Mouse (Mus musculus): Measurements from ENCODE around the gene Qk.

Gene Qk

DNA sequence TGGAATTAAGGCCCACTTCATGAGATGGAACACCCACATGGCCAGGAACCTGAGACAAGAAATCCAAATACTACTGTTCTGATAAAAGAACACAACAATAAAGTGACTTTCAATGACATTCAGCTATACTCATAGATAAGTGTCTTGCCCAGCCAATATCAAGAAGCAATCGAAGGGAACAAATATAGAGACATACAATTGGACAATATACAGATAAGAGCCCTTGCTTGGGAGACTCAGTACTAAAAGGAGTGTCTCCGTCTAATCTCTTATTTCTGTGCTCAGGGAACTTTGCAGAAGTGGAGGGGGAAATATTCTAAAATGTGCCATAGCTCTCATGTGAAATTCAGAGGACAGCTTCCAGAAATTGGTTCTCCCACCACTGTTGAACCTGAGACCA lies 83.1 kb downstream of the Qk start:
- DNase-seq, result no peak

DNA sequence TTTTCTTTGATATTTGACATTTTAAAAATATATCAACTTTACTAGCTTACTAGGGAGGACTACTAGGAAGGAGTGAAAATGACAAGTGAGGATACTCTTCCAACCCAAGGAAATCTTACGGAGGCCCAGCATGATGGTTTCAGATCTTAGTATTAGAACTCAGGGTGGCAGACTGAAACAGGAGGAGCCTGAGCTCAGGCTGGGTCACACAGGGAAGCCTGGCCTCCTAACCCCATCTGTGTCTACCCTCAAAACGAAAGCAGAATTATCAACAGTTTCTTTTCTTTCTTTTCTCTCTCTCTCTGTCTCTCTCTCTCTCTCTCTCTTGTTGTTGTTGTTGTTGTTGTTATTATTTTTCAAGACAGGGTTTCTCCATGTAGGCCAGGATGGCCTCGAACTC lies 87.2 kb downstream of the Qk start:
- no peak for DNase-seq

DNA sequence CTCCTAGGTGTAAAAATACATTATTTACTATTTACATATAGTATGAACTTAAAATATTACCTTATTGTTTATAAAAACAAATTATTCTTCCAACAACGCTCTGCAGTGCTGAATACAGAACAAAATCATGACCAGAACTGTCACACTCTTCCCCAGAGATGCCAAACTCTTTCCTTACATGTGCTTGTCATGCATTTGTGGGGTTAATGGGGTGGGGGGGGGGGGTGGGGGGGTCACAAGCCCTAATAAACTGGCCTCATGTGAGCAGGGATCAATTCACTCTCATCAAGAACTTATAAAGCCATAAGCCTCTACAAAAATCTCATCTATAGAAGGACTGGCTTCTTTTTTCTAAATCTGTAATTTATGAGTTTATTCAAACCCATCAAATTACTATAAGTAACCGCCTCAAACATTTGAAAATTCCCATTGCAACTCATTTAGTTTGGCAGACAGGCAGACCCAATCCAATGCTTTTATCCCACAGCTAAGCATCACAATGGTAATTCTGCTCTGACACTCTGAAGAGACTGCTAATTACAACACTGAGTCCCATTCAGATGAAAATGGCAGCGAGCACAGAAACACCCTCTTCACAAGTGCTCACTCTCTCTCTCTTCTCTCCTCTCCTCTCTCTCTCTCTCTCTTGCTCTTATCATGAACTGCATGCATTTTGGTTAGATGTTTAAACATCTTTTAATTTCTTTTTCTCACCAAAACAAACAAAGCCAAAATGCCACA lies 91.7 kb downstream of the Qk start:
- DNase-seq, result no peak

DNA sequence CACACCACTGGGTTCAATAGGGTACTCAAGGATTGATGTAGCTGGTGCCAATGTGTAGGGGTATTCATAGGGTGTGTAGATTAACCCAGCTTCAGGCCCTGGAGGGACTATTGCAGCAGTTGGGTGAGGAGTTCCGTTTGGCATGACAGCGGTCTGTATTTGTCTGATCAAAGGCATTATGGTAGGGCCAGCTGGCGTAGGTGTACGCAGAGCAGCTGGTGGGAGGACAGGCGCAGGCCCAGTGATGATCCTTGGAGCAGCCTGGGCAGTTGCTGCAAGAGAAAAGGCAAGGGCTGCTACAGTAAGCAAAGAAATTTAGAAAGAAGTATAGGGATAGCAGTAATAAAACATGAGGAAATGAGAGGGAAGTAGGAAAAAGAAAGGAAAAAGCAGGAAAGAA lies 103.5 kb downstream of the Qk start:
- no peak for DNase-seq

DNA sequence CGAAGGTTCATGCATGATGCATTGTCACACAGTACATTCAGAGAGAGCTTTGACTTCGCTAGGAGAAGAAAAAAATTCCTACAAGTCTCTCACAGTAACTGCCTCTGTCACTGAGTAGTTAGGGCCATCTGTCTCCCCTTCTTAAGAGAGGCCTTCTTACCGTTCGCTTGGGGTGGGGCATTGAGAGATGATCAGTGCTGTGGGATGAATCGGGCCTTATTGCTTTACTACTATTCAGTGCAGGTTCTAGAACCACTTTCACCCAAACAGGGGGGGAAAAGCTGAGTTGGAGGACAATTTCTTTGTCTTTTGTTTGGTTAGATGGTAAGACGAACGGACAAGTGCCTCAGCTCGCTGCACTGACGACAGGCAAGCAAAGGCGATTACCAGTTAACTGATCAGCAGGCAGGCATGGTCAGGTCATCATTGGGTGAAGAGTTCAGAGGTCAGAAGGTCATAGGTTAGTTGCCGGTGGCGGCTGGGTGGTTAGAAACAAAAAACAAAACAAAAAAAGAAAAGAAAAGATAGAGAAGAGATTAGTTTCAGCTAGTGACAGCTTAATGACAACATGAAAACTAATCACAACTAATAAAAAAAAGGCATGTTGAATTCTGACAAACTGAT lies 110.4 kb downstream of the Qk start:
- no peak for DNase-seq

DNA sequence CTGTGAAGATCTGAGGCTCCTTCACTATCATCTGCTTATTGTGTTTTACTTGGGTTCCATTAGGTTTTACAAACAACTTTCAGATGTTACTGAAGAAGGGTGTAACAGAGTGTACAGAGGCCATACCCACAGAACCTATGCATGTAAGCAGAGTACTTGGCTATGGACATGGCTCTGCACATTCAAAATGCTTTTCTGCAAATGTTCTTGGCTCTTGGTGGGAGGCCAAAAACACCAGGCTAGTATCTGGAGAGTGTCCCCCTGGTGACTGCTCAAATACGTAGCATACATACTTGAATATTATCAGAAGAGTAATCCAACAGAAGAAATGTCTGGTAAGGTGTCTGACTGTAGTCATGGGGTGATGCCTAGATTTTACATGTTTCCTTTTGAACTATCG lies 121.0 kb downstream of the Qk start:
- no peak for DNase-seq

DNA sequence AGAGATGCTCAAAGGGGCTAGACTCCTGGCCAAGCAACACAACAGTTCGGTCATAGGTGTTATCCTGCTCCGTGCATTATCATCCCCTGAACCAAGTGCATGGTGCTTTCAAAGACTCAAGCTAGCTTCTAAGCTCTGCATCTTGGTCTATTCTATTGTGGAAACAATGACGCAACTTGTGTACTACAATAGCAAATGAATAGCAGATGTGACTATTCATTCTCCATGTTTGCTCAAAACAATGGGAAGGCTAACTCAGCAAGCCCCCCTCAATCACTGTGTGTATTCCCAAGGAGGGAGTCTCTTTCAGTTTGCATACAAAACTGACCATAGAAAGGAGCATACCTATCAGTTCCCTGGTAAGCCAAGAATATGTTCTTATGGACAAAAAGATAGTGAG lies 121.4 kb downstream of the Qk start:
- no peak for DNase-seq

DNA sequence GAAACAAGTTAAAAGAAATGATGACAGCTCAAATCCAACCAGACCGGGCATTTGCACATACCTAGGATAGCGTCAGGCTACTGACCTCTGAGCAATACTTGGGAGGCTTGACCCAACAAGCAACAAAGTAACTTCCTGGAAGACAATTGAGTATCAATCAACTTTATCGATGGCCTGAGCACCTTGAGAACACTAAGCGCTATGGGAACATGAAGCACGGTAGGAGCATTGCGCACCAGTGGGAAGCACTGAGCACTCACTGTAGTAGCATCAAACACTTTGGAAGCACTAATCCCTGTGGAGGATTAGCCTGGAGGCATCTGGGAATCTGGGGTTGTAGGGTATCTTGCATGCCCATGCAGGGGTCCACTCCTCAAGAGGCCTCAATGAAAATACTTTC lies 124.0 kb downstream of the Qk start:
- no peak for DNase-seq

DNA sequence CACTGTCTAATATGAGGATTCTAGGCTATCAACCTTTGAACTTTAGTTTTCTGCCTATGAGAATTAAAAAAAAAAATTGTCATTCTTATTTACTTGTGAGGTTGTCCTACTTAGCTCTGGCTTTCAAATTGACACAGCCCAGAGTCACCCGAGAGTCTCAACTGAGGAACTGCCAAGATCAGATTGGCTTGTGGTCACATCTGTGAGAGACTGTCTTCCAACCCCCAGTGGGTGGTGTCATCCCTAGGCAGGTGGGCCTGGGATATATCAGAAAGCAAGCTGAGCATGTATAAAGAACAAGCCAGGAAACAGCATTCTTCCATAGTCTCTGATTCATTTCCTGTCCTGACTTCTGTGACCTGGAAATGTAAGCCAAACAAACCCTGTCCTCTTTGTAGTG lies 128.8 kb downstream of the Qk start:
- no peak for DNase-seq

DNA sequence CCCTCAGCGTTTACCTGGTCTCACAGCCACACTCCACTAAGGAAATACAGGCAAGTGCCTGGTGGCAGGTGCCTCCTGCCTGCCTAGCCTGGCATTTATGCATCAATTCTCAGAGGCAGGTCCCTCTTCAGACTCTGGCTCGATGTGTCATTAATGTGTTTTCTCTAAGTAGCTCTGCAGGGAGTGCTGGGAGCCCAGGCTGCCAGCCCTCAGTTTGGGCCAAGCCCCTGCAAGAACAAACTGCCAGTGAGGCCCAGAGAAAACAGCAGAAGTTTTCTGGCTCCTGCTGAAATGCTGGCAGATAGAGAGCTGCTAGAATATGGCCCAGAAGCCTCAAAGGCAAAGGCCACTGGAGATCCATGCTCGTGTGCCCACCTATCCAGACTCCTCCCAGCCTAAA lies 131.2 kb downstream of the Qk start:
- DNase-seq, result no peak

DNA sequence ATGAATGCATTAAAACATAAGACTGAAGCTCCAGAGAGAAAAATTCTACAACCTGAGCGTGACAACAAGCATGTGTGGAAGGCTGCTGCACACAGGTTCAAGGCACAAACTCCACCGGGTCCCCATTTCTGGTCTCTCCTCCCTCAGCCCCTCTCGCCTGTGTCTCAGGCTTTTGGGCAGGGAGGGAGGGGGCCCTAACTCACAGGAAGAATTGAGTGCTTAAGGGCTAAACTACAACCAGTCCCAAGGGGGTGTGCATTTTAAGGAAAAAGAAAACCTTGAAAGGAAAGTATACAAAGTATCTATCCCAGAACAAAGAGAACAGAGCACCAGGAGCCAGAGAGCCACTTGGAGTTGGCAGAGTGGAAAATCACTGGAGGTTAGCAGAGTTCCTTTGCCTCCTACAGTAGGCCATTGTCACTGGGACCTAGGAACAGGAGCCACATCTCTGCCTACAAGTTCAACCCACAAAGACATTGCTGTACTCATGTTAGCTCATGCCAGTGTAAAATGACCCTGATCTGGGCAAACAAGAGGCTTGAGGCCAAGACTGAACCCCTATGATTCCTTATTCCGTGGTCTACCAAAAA lies 132.1 kb downstream of the Qk start:
- DNase-seq, result no peak

DNA sequence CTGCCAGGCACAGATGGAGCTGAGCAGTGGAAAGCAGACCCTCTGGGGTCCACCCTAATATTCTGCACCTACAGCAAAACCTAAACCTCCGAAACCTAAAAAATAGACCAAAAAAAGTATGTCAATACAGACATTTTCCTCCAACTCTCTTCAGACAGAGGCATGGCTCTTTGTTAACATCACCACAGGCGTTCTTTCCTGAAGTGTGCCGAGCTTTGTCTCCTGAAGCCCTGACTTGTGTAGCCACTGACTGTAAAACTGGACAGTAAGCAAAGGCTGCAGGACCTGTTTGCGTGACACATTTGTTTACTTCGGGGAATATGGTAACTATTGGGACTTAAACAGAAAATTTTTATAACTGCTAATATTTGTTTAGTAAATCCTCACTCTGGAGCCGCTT lies 137.9 kb downstream of the Qk start:
- DNase-seq, result no peak

DNA sequence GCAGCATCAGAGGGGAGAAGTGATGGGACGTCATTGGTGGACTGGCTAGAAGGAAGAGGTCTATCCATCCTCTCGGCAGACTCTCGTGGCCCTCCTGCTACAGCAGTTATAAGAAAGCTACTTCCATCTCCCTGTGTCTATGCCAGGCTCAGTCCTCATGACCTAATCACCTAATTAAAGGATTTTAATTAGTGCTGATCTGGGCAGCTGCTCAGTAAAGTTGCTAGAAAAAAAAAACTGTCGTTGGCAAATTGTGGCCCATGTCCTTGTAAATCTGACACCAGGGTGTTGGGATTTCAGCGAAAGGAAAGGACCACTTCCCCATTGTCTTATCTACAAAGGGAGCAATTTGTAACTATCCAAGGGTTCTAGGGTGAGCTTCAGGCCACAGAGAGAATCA lies 142.6 kb downstream of the Qk start:
- no peak for DNase-seq

DNA sequence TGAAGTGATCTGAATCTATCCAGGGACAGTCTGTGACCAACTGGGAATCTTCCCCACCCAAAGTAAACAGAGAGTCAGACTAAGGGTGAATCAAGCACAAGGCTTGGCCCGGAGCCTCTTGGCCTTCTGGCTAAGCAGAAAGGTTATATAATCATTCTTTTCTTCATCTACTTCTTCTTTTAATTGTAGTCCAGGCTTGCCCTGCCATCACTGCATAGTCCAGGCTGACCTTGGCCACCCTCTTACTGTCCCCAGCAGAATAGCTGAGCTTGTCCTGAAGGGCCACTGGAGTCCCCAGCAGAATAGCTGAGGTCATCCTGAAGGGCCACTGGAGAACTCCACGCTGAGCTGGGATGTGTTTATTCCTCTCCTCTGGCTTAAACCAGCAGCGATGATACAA lies 158.4 kb downstream of the Qk start:
- DNase-seq, result no peak

DNA sequence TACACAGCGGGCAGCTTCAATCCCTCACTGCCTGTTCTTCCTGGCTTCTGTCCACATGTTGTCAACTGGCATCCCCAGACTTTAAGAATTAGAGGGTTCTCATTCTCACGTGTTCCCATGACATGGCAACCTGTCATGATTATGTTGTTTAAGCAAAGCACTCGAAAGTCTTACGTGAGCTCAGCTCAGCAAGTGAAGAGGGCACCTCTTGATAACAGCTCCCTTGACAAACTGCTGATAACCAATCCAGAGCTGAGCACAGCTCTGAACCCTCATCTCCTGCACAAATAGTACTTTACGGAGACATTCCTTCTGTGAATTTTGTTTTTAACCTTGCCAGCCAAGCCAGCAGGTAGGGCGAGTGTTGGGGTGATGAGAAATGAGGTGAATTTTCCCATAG lies 159.2 kb downstream of the Qk start:
- no peak for DNase-seq

DNA sequence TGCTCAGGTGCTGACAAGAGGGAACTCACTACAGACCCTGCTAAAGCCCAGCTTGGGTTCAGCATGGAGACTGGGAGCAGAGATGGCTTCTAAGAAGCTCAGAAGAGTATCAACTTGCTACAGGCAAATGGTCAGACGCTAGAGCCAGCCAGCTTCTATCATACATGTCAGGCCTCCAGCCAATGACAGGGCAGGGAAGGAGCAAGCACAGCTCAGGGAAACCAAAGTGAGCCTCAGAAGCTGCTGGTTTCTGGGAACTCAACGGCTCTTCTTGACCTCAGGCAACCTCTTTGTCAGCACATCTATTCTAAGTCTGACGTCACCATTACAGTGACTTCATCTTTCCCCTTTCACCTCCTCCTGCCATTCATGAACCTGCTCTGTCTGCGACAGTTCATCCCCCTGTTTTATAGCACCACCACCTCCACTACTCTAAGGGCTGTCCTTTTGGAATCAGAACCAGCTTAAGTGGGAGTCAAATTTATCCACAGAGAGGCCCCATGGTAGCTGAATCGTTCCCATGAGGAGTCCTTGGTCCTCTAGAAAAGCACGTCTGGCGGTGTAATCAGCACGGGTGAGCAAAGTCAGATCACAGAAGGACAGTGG lies 166.7 kb downstream of the Qk start:
- DNase-seq, result no peak

All from right cerebral cortex, postnatal 4 days (tissue).